Mouse (Mus musculus): Measurements from ENCODE around the gene Alkbh5. TPM values are rescaled to one million over a fixed set of nuclear protein-coding genes. Genes with fewer than 3 reads are reported as not detected.
"Not testable (repeated sequence)": the region's sequence is repeated elsewhere in the genome, so short reads cannot be mapped to it uniquely, and the experiment has no call there.

Gene Alkbh5
- total RNA-seq, 2 experiments from 2014 or later, result 72.8 to 82.5 TPM

DNA sequence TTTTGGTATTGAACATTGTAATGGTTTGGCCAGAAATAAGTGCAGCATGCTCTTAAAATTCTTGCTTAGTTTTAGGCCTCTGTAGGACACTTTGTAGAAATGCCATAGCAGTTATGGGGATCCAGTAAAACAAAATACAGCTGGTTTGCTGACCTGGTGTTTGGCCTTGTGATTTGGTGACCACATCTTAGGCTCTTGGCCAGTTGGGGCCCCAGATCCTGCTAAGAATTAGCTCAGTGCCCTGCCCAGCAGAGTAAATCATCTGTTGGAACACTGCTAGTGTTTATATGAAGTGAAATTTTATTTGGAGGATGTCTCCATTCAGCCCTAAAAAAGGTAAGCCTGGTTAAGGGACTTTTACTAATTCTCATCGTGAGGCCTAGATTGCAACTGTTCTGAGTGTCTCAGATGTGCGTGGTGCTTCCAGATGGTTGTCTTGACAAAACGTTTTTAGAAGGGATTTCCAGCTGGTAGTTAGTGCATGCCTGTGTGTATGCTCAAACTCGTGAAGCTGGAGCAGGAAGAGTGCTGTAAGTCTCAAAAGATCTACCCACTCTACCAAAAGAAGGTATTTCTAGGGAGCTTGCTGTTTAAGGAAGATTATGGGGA lies 3.9 kb downstream of the Alkbh5 start:
- intact Hi-C loops (cut with DNase I), result no loop called here
- no peak for DNase-seq (ENCODE audit: low spot score)

DNA sequence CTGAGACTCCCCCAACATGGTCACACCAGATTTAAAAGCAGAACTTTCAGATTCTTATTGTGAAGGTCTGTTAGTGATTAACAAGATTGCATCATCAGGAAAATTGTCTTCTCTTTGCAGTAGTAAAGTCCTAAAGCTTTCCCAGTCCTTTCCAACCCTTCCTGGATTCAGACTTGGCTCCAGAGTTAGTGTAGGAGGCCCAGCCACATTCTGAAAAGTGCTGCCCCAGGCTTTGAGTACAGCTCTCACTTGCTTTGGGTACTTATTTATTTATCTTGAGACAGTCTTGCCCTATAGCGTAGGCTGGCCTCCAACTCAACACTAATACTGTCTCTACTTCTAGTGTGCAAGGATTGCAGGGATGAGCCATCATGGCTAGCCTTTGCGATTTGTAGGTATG lies 4.6 kb downstream of the Alkbh5 start:
- intact Hi-C loops (cut with DNase I), result no loop called here
- no peak for DNase-seq (ENCODE audit: low spot score)

DNA sequence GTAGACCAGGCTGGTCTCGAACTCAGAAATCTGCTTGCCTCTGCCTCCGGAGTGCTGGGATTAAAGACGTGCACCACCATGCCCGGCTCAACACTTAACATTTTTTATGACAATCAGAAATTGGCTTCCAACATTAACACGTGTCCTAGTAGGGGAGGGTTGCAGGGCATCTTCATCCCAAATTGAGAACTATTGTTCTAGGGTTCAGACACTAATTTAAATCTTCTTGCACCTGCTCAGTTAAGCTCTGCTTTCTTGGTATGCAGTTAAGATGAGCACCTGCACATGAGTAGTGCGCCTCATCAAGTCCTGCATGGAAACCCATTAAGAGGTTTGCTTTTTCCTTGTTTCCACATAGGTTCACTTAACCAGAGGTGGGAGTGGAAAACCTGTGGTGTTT lies 5.7 kb downstream of the Alkbh5 start:
- intact Hi-C loops (cut with DNase I), result no loop called here
- no peak for DNase-seq (ENCODE audit: low spot score)

DNA sequence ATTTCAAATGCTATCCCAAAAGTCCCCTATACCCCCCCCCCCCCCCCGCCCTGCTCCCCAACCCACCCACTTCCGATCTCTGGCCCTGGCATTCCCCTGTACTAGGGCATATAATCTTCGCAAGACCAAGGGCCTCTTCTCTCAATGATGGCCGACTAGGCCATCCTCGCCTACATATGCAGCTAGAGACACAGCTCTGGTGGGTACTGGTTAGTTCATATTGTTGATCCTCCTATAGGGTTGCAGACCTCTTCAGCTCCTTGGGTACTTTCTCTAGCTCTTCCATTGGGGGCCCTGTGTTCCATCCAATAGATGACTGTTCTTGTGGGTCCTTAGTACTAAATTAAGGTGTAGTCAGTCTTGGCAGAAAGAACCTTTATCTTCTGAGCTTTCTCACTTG lies 7.0 kb downstream of the Alkbh5 start:
- intact Hi-C loops (cut with DNase I); DNase-seq (ENCODE audit: low spot score): not testable (repeated sequence)

DNA sequence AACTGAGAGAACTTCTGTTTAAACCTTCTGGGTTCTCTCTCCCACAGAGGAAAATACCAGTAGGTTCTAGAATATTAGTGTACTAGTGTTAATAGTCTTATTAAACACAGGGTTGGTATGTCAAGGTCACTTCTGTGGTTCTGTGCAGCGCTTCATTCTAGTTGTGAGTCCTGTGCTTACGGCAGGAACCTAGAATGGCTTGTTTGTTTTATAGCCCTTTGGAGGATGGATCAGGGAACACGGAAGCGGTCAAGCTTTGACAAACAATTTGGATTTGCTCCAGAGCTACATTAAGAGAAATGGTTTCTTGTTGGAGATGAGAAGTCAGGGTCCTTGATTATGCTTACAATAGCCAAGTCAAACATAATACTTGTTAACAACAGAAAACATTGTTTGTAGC lies 9.3 kb downstream of the Alkbh5 start:
- no peak for DNase-seq (ENCODE audit: low spot score)
- intact Hi-C loops (cut with DNase I), result no loop called here

DNA sequence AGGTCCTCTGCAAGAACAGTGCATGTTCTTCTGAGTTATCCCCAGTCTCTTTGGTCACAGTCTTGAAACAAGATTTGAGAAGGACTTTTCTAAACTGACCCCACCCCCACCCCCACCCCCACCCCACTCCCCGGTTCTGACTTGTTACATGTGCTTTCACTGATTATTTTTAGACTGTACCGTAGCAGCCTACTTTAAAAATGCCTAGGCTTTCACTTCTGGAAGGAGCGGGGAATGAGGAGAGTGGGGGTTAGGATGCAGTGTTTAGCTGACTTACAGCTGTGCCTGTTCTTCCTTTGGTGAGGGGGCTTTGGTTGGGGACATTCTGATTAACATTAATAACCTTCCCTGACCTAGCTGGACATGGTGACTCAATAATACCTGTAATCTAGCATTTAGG lies 11.9 kb downstream of the Alkbh5 start:
- intact Hi-C loops (cut with DNase I), result no loop called here
- DNase-seq (ENCODE audit: low spot score), result no peak

DNA sequence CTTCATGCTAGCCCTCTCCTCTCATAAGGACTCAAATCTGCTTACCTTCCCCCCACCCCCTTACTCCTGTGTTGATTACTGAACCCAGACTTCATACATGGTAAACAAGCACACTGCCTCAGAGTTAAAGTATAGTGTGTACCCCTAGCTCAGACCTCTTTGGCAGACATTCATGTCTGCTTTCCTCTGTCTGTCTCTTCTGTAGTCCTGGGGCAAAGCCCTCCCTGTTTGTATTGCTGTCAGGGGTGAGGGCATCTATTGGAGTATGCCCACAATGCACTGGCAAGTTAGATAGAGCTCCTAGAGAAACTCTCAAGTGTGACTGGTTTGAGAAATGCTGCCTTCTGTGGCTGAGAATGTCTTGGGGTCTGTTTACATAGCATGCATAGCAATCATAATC lies 16.9 kb downstream of the Alkbh5 start:
- intact Hi-C loops (cut with DNase I), result no loop called here
- DNase-seq (ENCODE audit: low spot score), result no peak

DNA sequence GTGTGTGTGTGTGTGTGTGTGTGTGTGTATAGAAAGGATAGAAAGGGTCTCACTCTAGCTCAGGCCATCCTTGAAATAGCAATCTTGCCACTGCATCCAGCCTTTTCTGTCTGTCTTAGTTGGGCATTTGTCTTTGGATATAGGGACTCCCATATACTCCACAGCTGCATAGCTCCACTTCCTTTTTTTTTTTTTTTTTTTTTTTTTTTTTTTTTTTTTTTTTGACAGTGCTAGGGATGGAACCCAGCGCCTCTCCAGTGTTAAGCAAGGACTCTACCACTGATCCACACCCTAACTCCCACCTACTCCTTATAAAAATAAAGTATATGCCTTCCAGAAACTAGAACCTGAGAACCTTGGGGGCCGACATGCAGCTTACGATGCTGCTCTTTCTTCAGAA lies 21.5 kb downstream of the Alkbh5 start:
- intact Hi-C loops (cut with DNase I), result no loop called here

DNA sequence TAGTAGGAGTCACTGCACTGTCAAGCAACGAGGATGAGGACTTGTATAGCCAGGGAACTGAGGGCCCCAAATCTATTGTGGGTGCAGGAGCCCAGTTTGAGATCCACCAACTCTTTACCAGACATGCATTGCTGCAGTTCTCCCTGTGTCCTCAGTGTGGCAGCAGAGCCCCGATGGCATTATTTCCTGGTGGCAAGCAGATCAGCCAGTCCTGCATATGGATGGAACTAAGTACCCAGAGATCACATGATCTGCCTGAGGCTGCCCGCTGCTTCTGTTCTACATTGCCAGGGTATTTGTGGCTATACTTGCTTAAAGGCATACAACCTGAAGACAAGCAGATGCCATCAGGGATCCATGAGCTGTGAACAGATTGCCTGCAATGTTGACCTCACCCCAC lies 23.2 kb downstream of the Alkbh5 start:
- intact Hi-C loops (cut with DNase I), result no loop called here
- no peak for DNase-seq (ENCODE audit: low spot score)

More for the DNA sequence above, 21.5 kb downstream of the Alkbh5 start:
- DNase-seq (ENCODE audit: low spot score), result no peak

DNA sequence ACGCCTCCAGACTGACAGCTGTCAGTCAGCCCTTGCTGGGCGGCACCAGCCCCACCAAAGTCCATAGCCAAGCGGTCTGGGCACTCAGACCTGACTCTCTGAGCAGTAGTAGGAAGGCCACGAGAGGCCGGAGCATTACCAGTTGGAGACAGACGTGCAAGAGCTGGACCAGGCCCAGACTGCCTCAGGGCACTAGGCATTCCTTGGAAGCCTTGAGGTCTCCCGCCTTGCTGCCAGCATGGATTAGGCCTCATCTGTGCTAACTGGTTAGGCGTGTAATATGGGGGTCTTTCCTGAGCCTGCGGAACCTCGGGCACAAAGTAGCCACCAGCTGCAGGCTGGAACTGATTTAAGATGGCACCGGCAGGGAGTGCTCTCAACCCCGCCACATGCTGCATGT lies 37.8 kb downstream of the Alkbh5 start:
- DNase-seq (ENCODE audit: low spot score); intact Hi-C loops (cut with DNase I): not testable (repeated sequence)

Other genes with a start within 250 kb of the Alkbh5 start
- gene Tom1l2, start 183.5 kb upstream of the Alkbh5 start, total RNA-seq (2021), result 100 to 1,000 TPM in 1 of 2 experiments, 10 to 100 TPM in 1; 98.9 to 110 TPM
- 1 to 10 TPM; 2.1 TPM for gene Drc3, start 183.1 kb upstream of the Alkbh5 start, total RNA-seq (2021)
- gene Gid4, start 119.2 kb upstream of the Alkbh5 start, total RNA-seq (2021), result 10 to 100 TPM; 44.3 to 47.6 TPM
- 10 to 100 TPM; 44.5 to 49.9 TPM for gene Atpaf2, start 117.9 kb upstream of the Alkbh5 start, total RNA-seq (2021)
- gene Drg2, start 81.8 kb upstream of the Alkbh5 start, total RNA-seq (2021), result 10 to 100 TPM; 29.3 to 30.9 TPM
- gene Myo15, start 67.0 kb upstream of the Alkbh5 start, total RNA-seq (2021), result under 1 TPM in 1 of 2 experiments, not detected in 1; 0.06 TPM
- gene Llgl1, start 163.3 kb downstream of the Alkbh5 start, total RNA-seq (2021), result 10 to 100 TPM; 11.4 to 12.3 TPM
- 100 to 1,000 TPM; 112 to 120 TPM for gene Flii, start 190.9 kb downstream of the Alkbh5 start, total RNA-seq (2021)
- 10 to 100 TPM; 31.6 to 32.9 TPM for gene Mief2, start 192.0 kb downstream of the Alkbh5 start, total RNA-seq (2021)
- gene Top3a, start 241.0 kb downstream of the Alkbh5 start, total RNA-seq (2021), result 1 to 10 TPM; 4.1 to 4.2 TPM
- gene Smcr8, start 241.1 kb downstream of the Alkbh5 start, total RNA-seq (2021), result 10 to 100 TPM; 13.4 to 16.3 TPM

Data from heart, postnatal 25 days (tissue).